Mouse (Mus musculus): ENCODE data around the gene Hic1.

Gene Hic1

GRCm38 (mm10) chr11:75118141-75118540 is 51.2 kb downstream of the Hic1 start:
- no peak for DNase-seq (ENCODE audit: low spot score)

GRCm38 (mm10) chr11:75116379-75116778 is 52.9 kb downstream of the Hic1 start:
- DNase-seq (ENCODE audit: low spot score), result no peak

All from embryo, embryonic 10.5 days (tissue).